Mouse (Mus musculus) heart, adult 2 months (tissue): ENCODE measurements around the gene Cacfd1. TPM values are rescaled to one million over a fixed set of nuclear protein-coding genes. Genes with fewer than 3 reads are reported as not detected.

ENCODE experiments used
- DNase-seq, 2 experiments: peaks; one replicate each; pipeline ENCODE4 v3.0.0; 2021
- H3K27ac ChIP-seq: fragments of 200-600 bp; 2 replicates; pipeline ENCODE4 v1.8.1; 2022
- H3K27me3 ChIP-seq: fragments of 200-500 bp; 2 replicates; pipeline ENCODE4 v1.6.1; 2012; ENCODE audit warnings: mild to moderate bottlenecking, low read length, inconsistent platforms, mixed read lengths; ENCODE audit not compliant: control insufficient read depth, insufficient read depth
- H3K36me3 ChIP-seq: fragments of 200-500 bp; 2 replicates; pipeline ENCODE4 v1.6.1; 2012; ENCODE audit warnings: low read length, inconsistent platforms; ENCODE audit not compliant: control insufficient read depth, insufficient read depth
- H3K4me1 ChIP-seq: fragments of 200-500 bp; 2 replicates; pipeline ENCODE4 v1.6.1; 2011; ENCODE audit warnings: low read length; ENCODE audit not compliant: control insufficient read depth, insufficient read depth
- H3K4me3 ChIP-seq: fragments of 200-600 bp; 2 replicates; pipeline ENCODE4 v1.8.1; 2022
- H3K79me2 ChIP-seq: fragments of 200-500 bp; replicated peaks from 2 replicates; pipeline ENCODE4 v1.6.1; 2012; ENCODE audit warnings: mild to moderate bottlenecking, inconsistent platforms, low read length, moderate library complexity, mixed read lengths; ENCODE audit not compliant: control insufficient read depth, insufficient read depth
- H3K9ac ChIP-seq: fragments of 200-500 bp; 2 replicates; pipeline ENCODE4 v1.6.1; 2012; ENCODE audit warnings: low read depth, mild to moderate bottlenecking, control low read depth, inconsistent platforms, low read length, mixed read lengths
- CTCF ChIP-seq: fragments of 200-600 bp; IDR thresholded peaks from 2 replicates; pipeline ENCODE4 v1.8.1; 2022; ENCODE audit warnings: antibody characterized with exemption, mild to moderate bottlenecking, moderate library complexity
- EP300 ChIP-seq: fragments of 200-500 bp; IDR thresholded peaks from 2 replicates; pipeline ENCODE4 v1.6.1; 2011; ENCODE audit warnings: low read depth, low read length, control low read depth; ENCODE audit not compliant: insufficient read depth
- POLR2A ChIP-seq: fragments of 200-500 bp; IDR thresholded peaks from 2 replicates; pipeline ENCODE4 v1.6.1; 2011; ENCODE audit warnings: mild to moderate bottlenecking, low read depth, low read length, control low read depth; ENCODE audit not compliant: insufficient read depth
- whole genome bisulfite sequencing: fragments of 180-500 bp; shearing (Covaris S2); methylation state at CpG from one replicate; pipeline ENCODE4 v1.1.7; 2018; 5-methylcytosine and 5-hydroxymethylcytosine counted together
- intact Hi-C: fragments of 180-260 bp; cut with DNase I; formaldehyde crosslinking; loops from one replicate; pipeline ENCODE4 v1.15.1; 2025
- polyA plus RNA-seq: library from polyadenylated mRNA; depleted of rRNA; stranded (reverse); fragments of >200 nt; gene quantifications from 2 replicates; pipeline ENCODE4 v1.2.3, GENCODE M21; 2012
- total RNA-seq, 2 experiments: library from RNA; stranded (reverse); gene quantifications; 2 replicates each; pipeline ENCODE4 v1.2.3; 2021

The Cacfd1 gene
- total and polyA plus RNA-seq, 3 experiments: 44.5 to 57.7 (median 44.7) TPM

DNA sequence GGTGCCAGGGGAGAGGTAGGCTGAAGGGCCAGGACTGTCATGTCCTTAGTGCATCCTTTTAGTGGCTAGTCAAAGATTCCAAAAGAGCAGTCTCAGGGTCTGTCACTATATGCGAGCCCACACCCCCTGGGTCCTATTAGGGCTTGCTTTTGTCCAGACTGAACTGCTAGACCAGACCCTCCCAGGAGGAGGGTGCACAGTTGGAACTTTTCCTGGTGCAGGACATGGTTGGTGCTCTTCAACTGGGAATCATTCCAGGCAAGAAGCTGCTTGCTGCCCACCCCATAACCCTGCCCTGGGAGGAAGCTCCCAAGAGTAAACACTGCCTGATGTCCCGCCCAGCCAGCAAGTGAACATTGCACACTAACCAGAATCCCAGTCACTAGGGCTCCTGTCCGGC is 36.6 kb upstream of the Cacfd1 start, which contains the start of gene Adamts13:
Gene Adamts13, plus strand, starts transcription at position 301 of the 400 bp plus-strand sequence.
- WGBS: 64% methylated on average over 3 of the region's 3 CpGs
- intact Hi-C loops: no loop called here
- H3K4me1 ChIP-seq: no peaks in the 10 kb centered on the region

DNA sequence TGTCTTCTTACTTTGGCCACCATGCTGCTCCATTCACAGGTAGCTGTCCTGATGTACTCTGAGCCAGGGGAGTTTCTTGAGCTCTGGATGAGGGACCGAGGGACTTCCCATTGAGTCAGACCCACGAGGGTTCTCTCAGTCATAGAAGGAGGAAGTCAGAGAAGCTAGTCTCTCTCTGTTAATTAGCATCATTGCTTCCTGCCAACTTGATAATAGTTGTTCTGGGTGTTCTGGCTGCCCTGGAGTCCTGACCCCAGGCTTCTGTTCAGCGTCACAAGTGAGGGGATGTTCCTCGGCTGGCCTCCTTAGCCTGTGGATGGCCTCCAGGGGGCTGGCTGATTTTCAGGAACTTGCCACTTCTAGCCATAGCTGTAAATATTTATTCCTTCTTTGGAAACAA is 35.8 kb upstream of the Cacfd1 start:
- H3K79me2 ChIP-seq: no peaks in the 10 kb centered on the region
- WGBS: 12% methylated on average over 4 of the region's 4 CpGs
- TF ChIP-seq CTCF (no peak), POLR2A (no peak), EP300 (no peak)
- intact Hi-C loops: no loop called here
- H3K27me3 ChIP-seq: no peaks in the 10 kb centered on the region; the same call in 1 of the 2 replicates
- no peak for DNase-seq
- no peaks in the 10 kb centered on the region for H3K36me3 ChIP-seq
- no peak overlapping the region for H3K9ac ChIP-seq
- H3K4me1 ChIP-seq: no peaks in the 10 kb centered on the region
- no peak overlapping the region for H3K27ac ChIP-seq
- H3K4me3 ChIP-seq: no peak overlapping the region

More for the DNA sequence above, 36.6 kb upstream of the Cacfd1 start, which contains the start of gene Adamts13:
- no peak within 1 kb of the TSS for H3K4me3 ChIP-seq
- no peak within 1 kb of the TSS for H3K9ac ChIP-seq
- TF ChIP-seq EP300 (no peak), POLR2A (no peak), CTCF (no peak)
- H3K36me3 ChIP-seq: no peaks in the 10 kb centered on the region
- no peaks in the 10 kb centered on the region; the same call in 1 of the 2 replicates for H3K27me3 ChIP-seq
- H3K27ac ChIP-seq: no peak within 1 kb of the TSS
- no peak for DNase-seq
- H3K79me2 ChIP-seq: no peaks in the 10 kb centered on the region

DNA sequence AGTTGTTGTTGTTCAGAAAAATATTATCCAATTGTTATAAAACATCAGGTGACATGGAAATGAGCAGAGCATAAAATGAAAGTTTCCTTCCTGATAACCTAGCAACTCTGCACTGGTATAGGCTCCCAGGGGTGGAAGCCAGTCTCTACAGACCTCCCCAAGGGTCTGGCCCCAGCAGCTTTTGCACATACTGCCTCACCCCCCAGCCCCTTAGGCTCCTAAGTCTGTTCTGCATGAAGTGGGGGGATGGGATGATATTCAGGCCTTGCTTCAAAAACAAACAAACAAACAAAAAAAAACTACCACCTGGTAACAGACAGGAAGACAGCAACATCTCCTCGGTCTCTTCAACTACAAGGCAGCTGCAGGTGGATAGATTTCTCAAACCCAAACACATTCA is 29.4 kb upstream of the Cacfd1 start:
- intact Hi-C loops: no loop called here
- WGBS: 58% methylated on average over 1 of the region's 1 CpGs

DNA sequence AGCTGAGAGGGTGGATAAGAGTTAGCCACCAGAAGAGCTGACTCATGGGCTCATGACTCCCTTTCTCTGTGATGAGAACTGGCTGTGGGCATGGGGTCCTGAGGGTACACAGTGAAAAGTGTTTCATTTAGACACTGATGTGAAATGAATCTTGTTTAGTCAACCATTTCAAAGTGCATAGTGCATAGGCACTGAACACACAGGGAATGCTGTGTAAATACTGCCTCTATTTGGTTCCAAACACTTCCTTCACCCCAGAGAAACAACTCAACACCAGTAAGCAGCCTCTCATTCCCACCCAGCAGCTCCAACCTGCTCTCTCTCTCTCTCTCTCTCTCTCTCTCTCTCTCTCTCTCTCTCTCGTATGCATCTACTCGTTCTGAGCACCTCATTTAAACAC is 25.5 kb upstream of the Cacfd1 start:
- WGBS: 65% methylated on average over 2 of the region's 2 CpGs
- intact Hi-C loops: no loop called here
- TF ChIP-seq EP300: no peak
- Histone ChIP-seq H3K27ac (no peak overlapping the region), H3K4me3 (no peak overlapping the region), H3K79me2 (no peaks in the 10 kb centered on the region), H3K27me3 (no peaks in the 10 kb centered on the region), H3K9ac (no peak overlapping the region), H3K36me3 (no peaks in the 10 kb centered on the region), H3K4me1 (no peaks in the 10 kb centered on the region)
- no peak for DNase-seq

More for the DNA sequence above, 29.4 kb upstream of the Cacfd1 start:
- no peak overlapping the region for H3K4me3 ChIP-seq
- H3K36me3 ChIP-seq: no peaks in the 10 kb centered on the region
- no peak overlapping the region for H3K27ac ChIP-seq
- no peak overlapping the region for H3K9ac ChIP-seq
- TF ChIP-seq CTCF (no peak), POLR2A (no peak), EP300 (no peak)
- H3K4me1 ChIP-seq: no peaks in the 10 kb centered on the region
- H3K27me3 ChIP-seq: no peaks in the 10 kb centered on the region
- H3K79me2 ChIP-seq: no peaks in the 10 kb centered on the region
- no peak for DNase-seq

DNA sequence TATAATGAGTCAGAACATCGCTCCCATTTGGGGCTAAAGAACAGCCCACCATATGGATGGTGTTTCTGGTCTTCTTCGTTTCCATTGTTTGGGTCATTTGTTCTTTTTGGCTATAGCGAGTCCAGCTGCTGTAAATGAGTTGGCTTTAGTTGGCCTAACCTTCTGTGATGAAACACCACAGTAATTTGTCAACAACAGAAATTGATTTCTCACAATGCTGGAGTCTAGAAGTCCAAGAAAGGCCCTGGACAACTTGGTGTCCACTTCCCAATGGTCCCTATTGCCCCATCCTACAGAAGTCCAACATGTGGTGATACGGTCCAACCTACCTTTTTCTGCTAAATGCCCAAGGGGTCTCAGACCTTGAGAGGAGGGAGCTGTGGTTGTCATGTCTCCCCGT is 25.1 kb upstream of the Cacfd1 start:
- Histone ChIP-seq H3K4me1 (no peaks in the 10 kb centered on the region), H3K79me2 (no peaks in the 10 kb centered on the region), H3K4me3 (no peak overlapping the region), H3K9ac (no peak overlapping the region), H3K36me3 (no peaks in the 10 kb centered on the region), H3K27ac (no peak overlapping the region), H3K27me3 (no peaks in the 10 kb centered on the region)
- WGBS: 70% methylated on average over 5 of the region's 5 CpGs
- intact Hi-C loops: no loop called here
- TF ChIP-seq CTCF (no peak), EP300 (no peak), POLR2A (no peak)
- DNase-seq: no peak

DNA sequence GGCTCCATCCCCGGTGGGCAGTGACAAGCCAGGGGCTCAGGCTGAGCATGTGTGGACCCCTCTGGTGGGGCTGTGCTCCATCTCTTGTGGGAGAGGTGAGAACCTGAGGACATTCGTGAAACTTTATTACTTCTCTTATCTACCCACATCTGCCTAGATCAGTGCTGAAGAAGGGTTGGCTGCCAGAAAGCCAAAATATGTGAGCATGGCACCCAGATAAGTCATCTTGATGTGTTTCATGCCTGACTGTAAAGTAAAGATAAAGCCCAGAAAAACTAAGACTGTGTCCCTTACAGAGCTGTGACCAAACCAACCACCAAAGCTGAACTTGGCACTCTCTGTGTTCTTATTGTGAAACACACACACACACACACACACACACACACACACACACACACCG is 15.8 kb upstream of the Cacfd1 start:
- Histone ChIP-seq H3K4me1 (no peaks in the 10 kb centered on the region), H3K79me2 (no peaks in the 10 kb centered on the region), H3K4me3 (no peak overlapping the region), H3K9ac (no peak overlapping the region), H3K27ac (no peak overlapping the region), H3K27me3 (no peaks in the 10 kb centered on the region), H3K36me3 (no peaks in the 10 kb centered on the region)
- intact Hi-C loops: no loop called here
- DNase-seq: no peak
- TF ChIP-seq CTCF (no peak), POLR2A (no peak)
- WGBS: 71% methylated on average over 3 of the region's 3 CpGs

DNA sequence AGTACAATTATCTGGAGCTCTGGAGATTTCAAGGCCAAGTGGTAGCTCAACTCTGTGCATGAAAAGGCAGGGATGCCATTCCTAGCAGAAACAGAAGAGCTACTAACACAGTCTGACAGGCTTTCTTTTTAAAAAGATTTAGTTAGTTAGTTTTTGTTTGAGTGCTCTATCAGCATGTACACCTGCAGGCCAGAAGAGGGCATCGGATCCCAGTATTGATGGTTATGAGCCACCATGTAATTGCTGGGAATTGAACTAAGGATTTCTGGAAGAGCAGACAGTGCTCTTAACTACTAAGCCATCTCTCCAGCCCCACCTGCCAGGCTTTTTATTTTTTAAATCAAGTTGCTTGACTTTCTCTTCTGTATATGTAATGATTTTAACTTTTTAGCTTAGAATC is 12.2 kb upstream of the Cacfd1 start:
- TF ChIP-seq EP300: no peak
- TF ChIP-seq CTCF: peak; percentile 29
- TF ChIP-seq POLR2A: no peak
- Histone ChIP-seq H3K4me3 (no peak overlapping the region), H3K4me1 (no peaks in the 10 kb centered on the region), H3K27me3 (no peaks in the 10 kb centered on the region), H3K27ac (no peak overlapping the region), H3K79me2 (no peaks in the 10 kb centered on the region), H3K36me3 (no peaks in the 10 kb centered on the region), H3K9ac (no peak overlapping the region)
- 83% methylated on average over 1 of the region's 1 CpGs for WGBS
- intact Hi-C loops: no loop called here
- no peak for DNase-seq
